Mouse (Mus musculus) testis, adult 2 months (tissue): Measurements from ENCODE around the gene Cspg5. TPM values are rescaled to one million over a fixed set of nuclear protein-coding genes. Genes with fewer than 3 reads are reported as not detected.

Experiments
- H3K27ac ChIP-seq: fragments of 200-500 bp; 2 replicates; pipeline ENCODE4 v1.5.1; 2012; ENCODE audit warnings: low read depth, low read length; ENCODE audit not compliant: control insufficient read depth, insufficient read depth
- H3K27me3 ChIP-seq: fragments of 200-500 bp; 2 replicates; pipeline ENCODE4 v1.6.1; 2012; ENCODE audit warnings: mild to moderate bottlenecking, low read length, moderate library complexity; ENCODE audit not compliant: control insufficient read depth, insufficient read depth
- H3K36me3 ChIP-seq: fragments of 200-500 bp; 2 replicates; pipeline ENCODE4 v1.6.1; 2012; ENCODE audit warnings: mild to moderate bottlenecking, low read length; ENCODE audit not compliant: control insufficient read depth, insufficient read depth
- H3K4me1 ChIP-seq: fragments of 200-500 bp; 2 replicates; pipeline ENCODE4 v1.6.1; 2012; ENCODE audit warnings: low read length; ENCODE audit not compliant: control insufficient read depth, insufficient read depth
- H3K4me3 ChIP-seq: fragments of 200-500 bp; 2 replicates; pipeline ENCODE4 v1.5.1; 2012; ENCODE audit warnings: low read depth, mild to moderate bottlenecking, low read length, moderate library complexity, mixed read lengths; ENCODE audit not compliant: control insufficient read depth
- CTCF ChIP-seq: fragments of 200-500 bp; IDR thresholded peaks from 2 replicates; pipeline ENCODE4 v1.5.1; 2012; ENCODE audit warnings: low read depth, mild to moderate bottlenecking, inconsistent platforms, low read length, moderate library complexity; ENCODE audit not compliant: control insufficient read depth, insufficient read depth, insufficient replicate concordance
- POLR2A ChIP-seq: fragments of 200-500 bp; IDR thresholded peaks from 2 replicates; pipeline ENCODE4 v1.6.1; 2012; ENCODE audit warnings: low read depth, mild to moderate bottlenecking, inconsistent platforms, low read length, moderate library complexity; ENCODE audit not compliant: control insufficient read depth
- polyA plus RNA-seq: library from polyadenylated mRNA; depleted of rRNA; stranded (reverse); fragments of >200 nt; gene quantifications from 2 replicates; pipeline ENCODE4 v1.2.3, GENCODE M21; 2012

Cspg5 gene
- polyA plus RNA-seq, 1 experiment, result 2.0 TPM

GRCm38 (mm10) chr9:110275882-110276281 lies 32.3 kb downstream of the Cspg5 start:
- TF ChIP-seq POLR2A, result no peak
- TF ChIP-seq CTCF, result peak; percentile 54; the same call in 1 of the 2 replicates
- Histone ChIP-seq H3K27me3 (no peaks in the 10 kb centered on the region), H3K4me3 (no peak overlapping the region), H3K4me1 (no peaks in the 10 kb centered on the region), H3K36me3 (no peaks in the 10 kb centered on the region), H3K27ac (no peak overlapping the region)

GRCm38 (mm10) chr9:110277431-110277881 lies 33.9 kb downstream of the Cspg5 start:
- H3K4me3 ChIP-seq, result no peak overlapping the region
- H3K4me1 ChIP-seq, result no peaks in the 10 kb centered on the region
- H3K27ac ChIP-seq, result no peak overlapping the region; the same call in 1 of the 2 replicates
- TF ChIP-seq CTCF (no peak), POLR2A (no peak)
- no peaks in the 10 kb centered on the region for H3K27me3 ChIP-seq
- H3K36me3 ChIP-seq, result no peaks in the 10 kb centered on the region

- H3K4me1 ChIP-seq, result peaks cover 3% of the 10 kb centered on the region; the same call in 1 of the 2 replicates
- no peak overlapping the region for H3K27ac ChIP-seq
- no peaks in the 10 kb centered on the region for H3K36me3 ChIP-seq
- TF ChIP-seq POLR2A, result no peak
- TF ChIP-seq CTCF, result no peak
- H3K27me3 ChIP-seq, result no peaks in the 10 kb centered on the region
- H3K4me3 ChIP-seq, result no peak overlapping the region
Measured at GRCm38 (mm10) chr9:110284075-110284697, 40.6 kb downstream of the Cspg5 start.

- peaks cover 3% of the 10 kb centered on the region; the same call in 1 of the 2 replicates for H3K4me1 ChIP-seq
- no peak overlapping the region for H3K4me3 ChIP-seq
- TF ChIP-seq POLR2A (no peak), CTCF (no peak)
- H3K27me3 ChIP-seq, result no peaks in the 10 kb centered on the region
- H3K36me3 ChIP-seq, result no peaks in the 10 kb centered on the region
- H3K27ac ChIP-seq, result no peak overlapping the region
Measured at GRCm38 (mm10) chr9:110287321-110287924, 43.8 kb downstream of the Cspg5 start.

- Histone ChIP-seq H3K27me3 (no peaks in the 10 kb centered on the region), H3K4me3 (peak overlapping the region; percentile 81), H3K27ac (no peak overlapping the region; the same call in 1 of the 2 replicates), H3K4me1 (peaks cover 8% of the 10 kb centered on the region; the same call in 1 of the 2 replicates), H3K36me3 (no peaks in the 10 kb centered on the region)
- TF ChIP-seq POLR2A (no peak), CTCF (no peak)
Measured at GRCm38 (mm10) chr9:110293254-110293718, 49.7 kb downstream of the Cspg5 start.

GRCm38 (mm10) chr9:110293873-110294415 lies 50.4 kb downstream of the Cspg5 start:
- H3K27ac ChIP-seq, result no peak overlapping the region

GRCm38 (mm10) chr9:110294786-110295185 lies 51.2 kb downstream of the Cspg5 start:
- no peaks in the 10 kb centered on the region for H3K36me3 ChIP-seq
- H3K27me3 ChIP-seq, result no peaks in the 10 kb centered on the region
- no peak overlapping the region for H3K27ac ChIP-seq
- TF ChIP-seq POLR2A, result no peak; the same call in 1 of the 2 replicates
- TF ChIP-seq CTCF, result no peak
- H3K4me1 ChIP-seq, result peaks cover 8% of the 10 kb centered on the region; the same call in 1 of the 2 replicates
- H3K4me3 ChIP-seq, result peak overlapping the region; percentile 50

More at GRCm38 (mm10) chr9:110293873-110294415, 50.4 kb downstream of the Cspg5 start:
- TF ChIP-seq POLR2A, result no peak
- no peak for TF ChIP-seq CTCF
- Histone ChIP-seq H3K4me3 (peak overlapping the region; percentile 81), H3K27me3 (no peaks in the 10 kb centered on the region), H3K36me3 (no peaks in the 10 kb centered on the region), H3K4me1 (peaks cover 8% of the 10 kb centered on the region; the same call in 1 of the 2 replicates)
